Mouse (Mus musculus) MEL (cell line): Measurements from ENCODE around the gene Bcorl1. TPM values are rescaled to one million over a fixed set of nuclear protein-coding genes. Genes with fewer than 3 reads are reported as not detected.
A peak's percentile ranks its signal among the peaks of the same experiment; 100 is the strongest.

Experiments
- DNase-seq: peaks from one replicate; pipeline ENCODE4 v3.0.0; 2011; ENCODE audit warnings: low read depth, low spot score
- H3K27ac ChIP-seq: 2 replicates; pipeline ENCODE4 v1.5.1; 2012; ENCODE audit warnings: low read depth, mild to moderate bottlenecking, control low read depth, low read length, moderate library complexity; ENCODE audit not compliant: control insufficient read depth
- H3K27me3 ChIP-seq, 2 experiments: fragments of 150-350 bp in 1 of 2; sonication (generic) in 1 of 2; 2 replicates each; pipeline ENCODE4 v1.6.1; 2012; ENCODE audit warnings: low read length in 2 of 2, mild to moderate bottlenecking in 2 of 2, improper control_type of control experiment in 1 of 2, moderate library complexity in 1 of 2; ENCODE audit not compliant: insufficient read depth in 2 of 2, control insufficient read depth in 1 of 2
- H3K36me3 ChIP-seq, 2 experiments: 2 replicates each; pipeline ENCODE4 v1.6.1; 2012 to 2014; ENCODE audit warnings: low read length in 2 of 2, improper control_type of control experiment in 1 of 2, inconsistent platforms in 1 of 2, mild to moderate bottlenecking in 1 of 2; ENCODE audit not compliant: insufficient read depth in 2 of 2, control insufficient read depth in 1 of 2
- H3K4me1 ChIP-seq, 2 experiments: fragments of 150-350 bp in 1 of 2; sonication (generic) in 1 of 2; 2 replicates each; pipeline ENCODE4 v1.6.1; 2012; ENCODE audit warnings: low read length in 2 of 2, improper control_type of control experiment in 1 of 2, mild to moderate bottlenecking in 1 of 2; ENCODE audit not compliant: insufficient read depth in 2 of 2, control insufficient read depth in 1 of 2
- H3K4me3 ChIP-seq, 2 experiments: fragments of 150-350 bp in 1 of 2; sonication (generic) in 1 of 2; 2 replicates each; pipeline ENCODE4 v1.5.1; 2012; ENCODE audit warnings: low read depth in 2 of 2, low read length in 2 of 2, mild to moderate bottlenecking in 2 of 2, moderate library complexity in 2 of 2, control low read depth in 1 of 2, improper control_type of control experiment in 1 of 2; ENCODE audit not compliant: control insufficient read depth in 1 of 2, insufficient read depth in 1 of 2
- H3K79me2 ChIP-seq: 2 replicates; pipeline ENCODE4 v1.6.1; 2012; ENCODE audit warnings: mild to moderate bottlenecking, low read length, moderate library complexity; ENCODE audit not compliant: control insufficient read depth, poor library complexity, insufficient read depth
- H3K9ac ChIP-seq: 2 replicates; pipeline ENCODE4 v1.6.1; 2012; ENCODE audit warnings: low read depth, mild to moderate bottlenecking, control low read depth, low read length, moderate library complexity; ENCODE audit not compliant: control insufficient read depth, poor library complexity, severe bottlenecking
- H3K9me3 ChIP-seq: fragments of 150-350 bp; sonication (generic); replicated peaks from 2 replicates; pipeline ENCODE4 v1.6.1; 2012; ENCODE audit warnings: mild to moderate bottlenecking, low read length, improper control_type of control experiment, moderate library complexity; ENCODE audit not compliant: insufficient read depth
- BHLHE40 ChIP-seq: IDR thresholded peaks from 2 replicates; pipeline ENCODE4 v1.6.1; 2012; ENCODE audit warnings: low read depth, mild to moderate bottlenecking, inconsistent platforms, low read length, improper control_type of control experiment, borderline replicate concordance
- CHD1 ChIP-seq: IDR thresholded peaks from 2 replicates; pipeline ENCODE4 v1.6.1; 2012; ENCODE audit warnings: low read depth, mild to moderate bottlenecking, inconsistent platforms, low read length, improper control_type of control experiment
- CTCF ChIP-seq, 3 experiments: IDR thresholded peaks in 2 of 3; conservative IDR thresholded peaks in 1 of 3; 2 replicates each; pipeline ENCODE4 v1.5.1; 2011 to 2012; ENCODE audit warnings: low read length in 3 of 3, low read depth in 2 of 3, mild to moderate bottlenecking in 2 of 3, improper control_type of control experiment in 1 of 3, inconsistent platforms in 1 of 3, mixed read lengths in 1 of 3, moderate library complexity in 1 of 3; ENCODE audit not compliant: control insufficient read depth in 1 of 3, insufficient read depth in 1 of 3, poor library complexity in 1 of 3, severe bottlenecking in 1 of 3
- E2F4 ChIP-seq: IDR thresholded peaks from 2 replicates; pipeline ENCODE4 v1.6.1; 2011; ENCODE audit warnings: low read depth, low read length, improper control_type of control experiment, borderline replicate concordance
- ETS1 ChIP-seq: IDR thresholded peaks from 2 replicates; pipeline ENCODE4 v1.6.1; 2012; ENCODE audit warnings: low read depth, mild to moderate bottlenecking, inconsistent platforms, low read length, improper control_type of control experiment, moderate library complexity
- GATA1 ChIP-seq: IDR thresholded peaks from 2 replicates; pipeline ENCODE4 v1.6.1; 2011; ENCODE audit warnings: low read depth, low read length, improper control_type of control experiment
- KAT2A ChIP-seq: conservative IDR thresholded peaks from 2 replicates; pipeline ENCODE4 v1.6.1; 2012; ENCODE audit warnings: low read depth, low read length, improper control_type of control experiment, inconsistent platforms
- MAZ ChIP-seq: IDR thresholded peaks from 2 replicates; pipeline ENCODE4 v1.6.1; 2012; ENCODE audit warnings: low read depth, mild to moderate bottlenecking, inconsistent platforms, low read length, improper control_type of control experiment
- MEF2A ChIP-seq: IDR thresholded peaks from 2 replicates; pipeline ENCODE4 v1.6.1; 2014; ENCODE audit warnings: low read depth, mild to moderate bottlenecking, inconsistent platforms, low read length, improper control_type of control experiment; ENCODE audit not compliant: poor library complexity, insufficient replicate concordance, severe bottlenecking; ENCODE audit errors: extremely low read depth
- MYB ChIP-seq: IDR thresholded peaks from 2 replicates; pipeline ENCODE4 v1.6.1; 2011; ENCODE audit warnings: mild to moderate bottlenecking, low read depth, low read length, improper control_type of control experiment
- NELFE ChIP-seq: IDR thresholded peaks from 2 replicates; pipeline ENCODE4 v1.6.1; 2011; ENCODE audit warnings: low read depth, low read length, improper control_type of control experiment
- NRF1 ChIP-seq: IDR thresholded peaks from 2 replicates; pipeline ENCODE4 v1.6.1; 2014; ENCODE audit warnings: low read depth, mild to moderate bottlenecking, inconsistent platforms, low read length, improper control_type of control experiment, moderate library complexity; ENCODE audit not compliant: poor library complexity, insufficient read depth, severe bottlenecking
- POLR2AphosphoS2 ChIP-seq: IDR thresholded peaks from 2 replicates; pipeline ENCODE4 v1.6.1; 2011; ENCODE audit warnings: low read length, improper control_type of control experiment
- POLR2AphosphoS5 ChIP-seq: IDR thresholded peaks from 2 replicates; pipeline ENCODE4 v1.6.1; 2012; ENCODE audit warnings: low read depth, borderline replicate concordance, mild to moderate bottlenecking, inconsistent platforms, low read length, moderate library complexity, mixed read lengths
- SMC3 ChIP-seq: IDR thresholded peaks from 2 replicates; pipeline ENCODE4 v1.6.1; 2011; ENCODE audit warnings: low read depth, low read length, improper control_type of control experiment
- TCF12 ChIP-seq: IDR thresholded peaks from 2 replicates; pipeline ENCODE4 v1.6.1; 2014; ENCODE audit warnings: low read depth, mild to moderate bottlenecking, inconsistent platforms, low read length, improper control_type of control experiment, moderate library complexity
- UBTF ChIP-seq: IDR thresholded peaks from 2 replicates; pipeline ENCODE4 v1.6.1; 2012; ENCODE audit warnings: low read depth, mild to moderate bottlenecking, inconsistent platforms, low read length, improper control_type of control experiment, moderate library complexity, borderline replicate concordance; ENCODE audit not compliant: insufficient read depth
- ZC3H11A ChIP-seq: IDR thresholded peaks from 2 replicates; pipeline ENCODE4 v1.6.1; 2012; ENCODE audit warnings: low read depth, mild to moderate bottlenecking, inconsistent platforms, low read length, improper control_type of control experiment
- ZMIZ1 ChIP-seq: IDR thresholded peaks from 2 replicates; pipeline ENCODE4 v1.6.1; 2012; ENCODE audit warnings: low read depth, mild to moderate bottlenecking, inconsistent platforms, low read length, improper control_type of control experiment, moderate library complexity
- polyA plus RNA-seq, 2 experiments: library from polyadenylated mRNA; stranded (reverse) in 1 of 2; unstranded in 1 of 2; fragments of >175 nt in 1 of 2; fragments of >200 nt in 1 of 2; gene quantifications; 2 replicates each; pipeline versions ENCODE4 v1.2.1 to v1.2.4; 2012; ENCODE audit warnings: low replicate concordance in 2 of 2, low read depth in 1 of 2; ENCODE audit not compliant: insufficient read length in 2 of 2, insufficient read depth in 1 of 2, missing spikeins in 1 of 2
- total RNA-seq: library from RNA; depleted of rRNA; stranded (reverse); fragments of 300-350 nt; gene quantifications from 2 replicates; pipeline ENCODE4 v1.2.3, GENCODE M21; 2012

The Bcorl1 gene
- total and polyA plus RNA-seq, 3 experiments: 3.0 to 12.9 TPM; not detected in 1

GRCm38 (mm10) chrX:48453736-48454494 is 112.8 kb downstream of the Bcorl1 start (continued):
- no peak for TF ChIP-seq UBTF
- TF ChIP-seq MAZ: 0 out of 2 replicates have a peak, but pooled peaks have one; percentile 73
- TF ChIP-seq TCF12: no peak

- peaks cover 26% of the 10 kb centered on the region for H3K79me2 ChIP-seq
- TF ChIP-seq MEF2A: no peak
- H3K27ac ChIP-seq: 0 out of 2 replicates have a peak overlapping the region, but pooled peaks have one; percentile 27
- no peaks in the 10 kb centered on the region for H3K27me3 ChIP-seq
- peak overlapping the region; percentile 94 for H3K9ac ChIP-seq
- H3K4me3 ChIP-seq: peak overlapping the region; percentile 64 to 73
- no peaks in the 10 kb centered on the region for H3K9me3 ChIP-seq
- DNase-seq: no peak
- peaks cover 0 to 8% of the 10 kb centered on the region in 2 experiments; a peak in 2 of 4 replicates for H3K36me3 ChIP-seq
- H3K4me1 ChIP-seq: peaks cover 0 to 14% of the 10 kb centered on the region in 2 experiments; a peak in 2 of 4 replicates
Measured at GRCm38 (mm10) chrX:48454495-48454878, 113.3 kb downstream of the Bcorl1 start.

- peaks cover 0 to 14% of the 10 kb centered on the region in 2 experiments; a peak in 2 of 4 replicates for H3K4me1 ChIP-seq
- peak overlapping the region; percentile 94 for H3K9ac ChIP-seq
- H3K4me3 ChIP-seq: peak overlapping the region; percentile 64 to 73
- TF ChIP-seq GATA1: no peak
- TF ChIP-seq UBTF: no peak
- no peak for TF ChIP-seq ZC3H11A
- TF ChIP-seq MAZ: no peak
- TF ChIP-seq CTCF (IDR thresholded peaks at IDR 0.05 in 2 of 3, conservative IDR thresholded peaks at IDR 0.05 in 1 of 3; ENCODE audit: control insufficient read depth in 1 of 3, insufficient read depth in 1 of 3, low read depth in 2 of 3, low read length in 3 of 3, poor library complexity in 1 of 3, severe bottlenecking in 1 of 3): no peak
- TF ChIP-seq MYB: no peak
- no peak for TF ChIP-seq E2F4
- TF ChIP-seq BHLHE40: no peak
- TF ChIP-seq POLR2AphosphoS5: no peak
- TF ChIP-seq NRF1: no peak
- TF ChIP-seq POLR2AphosphoS2: no peak
- TF ChIP-seq CHD1: no peak
- no peak for TF ChIP-seq ZMIZ1
- TF ChIP-seq KAT2A: no peak
- no peak for TF ChIP-seq ETS1
- no peak for TF ChIP-seq SMC3
- no peak for TF ChIP-seq NELFE
- no peak for TF ChIP-seq TCF12
- TF ChIP-seq, all 39 proteins: peak for 0
- Histone ChIP-seq H3K27ac (no peak overlapping the region), H3K27me3 (no peaks in the 10 kb centered on the region), H3K79me2 (peaks cover 23% of the 10 kb centered on the region), H3K9me3 (no peaks in the 10 kb centered on the region), H3K36me3 (peaks cover 0 to 8% of the 10 kb centered on the region in 2 experiments; a peak in 2 of 4 replicates)
- DNase-seq: peak; percentile 33
Measured at GRCm38 (mm10) chrX:48455018-48455417, 113.9 kb downstream of the Bcorl1 start.
